Mouse (Mus musculus): ENCODE results near the gene Olfr690.
"Not testable (repeated sequence)": the region's sequence is repeated elsewhere in the genome, so short reads cannot be mapped to it uniquely, and the experiment has no call there.

Olfr690 gene

DNA sequence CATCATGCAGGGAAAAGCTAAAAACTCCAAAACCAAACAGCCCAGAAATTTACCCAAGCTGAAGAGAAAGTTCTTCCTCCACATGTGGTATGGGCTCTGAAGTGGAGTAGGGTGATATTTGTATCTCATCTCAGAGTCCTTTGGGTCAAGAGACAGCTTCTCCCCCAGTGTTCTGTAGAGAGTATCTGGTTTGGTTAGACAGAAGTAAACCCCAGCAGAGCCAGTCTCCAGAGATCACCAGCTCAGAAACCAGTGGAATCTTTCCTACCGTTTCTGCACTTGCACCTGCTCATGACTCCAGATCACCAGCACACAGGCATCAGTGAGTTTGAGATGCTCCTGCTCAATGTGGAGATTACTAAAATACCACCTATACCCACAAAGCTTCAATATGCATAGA lies at the start of gene Olfr690:
Gene Olfr690, minus strand, starts transcription at position 101 of the 400 bp plus-strand sequence.
- DNase-seq = no peak

DNA sequence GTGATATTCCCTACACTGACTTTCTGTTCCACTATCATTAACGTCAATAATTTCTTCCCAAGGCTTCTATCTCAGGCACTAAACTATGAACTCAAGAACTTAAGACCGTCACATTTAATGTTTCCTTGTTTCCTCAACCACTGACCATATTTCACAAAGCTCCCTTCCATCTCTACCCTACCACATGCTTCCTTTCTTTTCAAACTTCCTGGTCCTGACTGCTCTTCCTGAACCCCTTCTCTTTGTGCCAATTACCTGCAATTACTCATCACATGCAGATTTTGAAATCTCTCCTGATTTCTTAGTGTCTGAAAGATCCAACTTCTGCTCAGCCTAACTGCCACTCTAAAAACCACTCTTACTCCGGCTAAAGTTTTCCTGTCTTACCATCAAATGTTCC lies 46.4 kb upstream of the Olfr690 start:
- DNase-seq = peak; percentile 11

DNA sequence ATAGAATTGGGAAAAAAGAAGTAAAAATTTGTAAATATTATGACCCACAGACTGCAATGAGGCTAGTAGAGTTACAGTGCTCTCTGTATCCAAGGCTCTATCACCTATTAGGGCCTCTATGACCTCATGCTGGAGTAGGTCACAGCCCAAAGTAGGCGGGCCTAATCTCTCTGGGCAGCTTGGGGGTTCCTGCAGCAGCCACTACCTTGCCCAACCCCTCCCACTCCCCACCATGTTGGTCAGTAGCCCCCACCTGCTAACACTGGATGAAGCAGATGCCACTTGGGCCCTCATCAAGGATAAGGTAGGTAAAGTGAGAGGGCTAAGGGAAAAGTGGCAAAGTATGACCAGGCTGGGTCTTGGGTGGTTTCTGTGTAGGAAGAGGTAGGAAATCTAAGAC lies 41.0 kb upstream of the Olfr690 start, which contains the start of gene Gm5901:
Gene Gm5901, plus strand, starts transcription at position 173 of the 400 bp plus-strand sequence.
- DNase-seq = peak; percentile 80

DNA sequence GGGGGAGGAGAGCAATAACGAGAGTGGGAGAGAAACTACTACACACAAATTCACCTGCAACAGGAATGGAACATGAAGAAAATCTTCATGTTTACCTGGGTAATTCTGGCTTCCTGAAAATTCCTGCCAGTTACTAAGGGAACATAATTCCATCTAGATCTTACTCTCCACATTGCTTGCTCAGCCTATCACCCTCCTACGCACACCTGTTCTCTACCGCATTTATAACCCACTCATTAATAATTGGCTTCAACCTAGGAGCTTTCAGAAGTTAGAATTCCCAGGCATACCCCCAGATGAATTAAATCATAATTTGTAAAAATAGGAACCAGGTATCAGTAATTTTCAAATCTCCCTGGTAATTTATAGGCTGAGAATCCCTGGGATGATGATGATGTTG lies 40.1 kb upstream of the Olfr690 start:
- no peak for DNase-seq

DNA sequence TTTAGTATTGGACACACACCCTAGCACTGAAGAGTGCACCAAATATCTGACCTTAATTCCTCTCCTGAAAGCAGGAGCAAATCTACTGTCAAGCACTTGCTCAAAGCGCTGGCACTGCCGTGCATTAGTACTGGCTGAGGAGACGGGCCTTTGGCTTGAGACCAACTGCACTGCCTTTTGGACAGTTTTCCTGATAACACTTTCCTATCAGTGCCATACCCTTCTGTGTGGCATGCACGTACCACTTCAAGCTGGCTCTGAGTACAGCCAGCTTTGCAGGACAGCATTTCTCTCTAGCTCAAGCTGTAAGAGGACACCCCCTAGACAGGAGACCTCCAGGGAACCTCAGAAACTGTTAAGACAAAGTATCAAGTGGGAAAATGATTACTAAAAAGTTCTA lies 39.6 kb upstream of the Olfr690 start:
- DNase-seq = peak; percentile 93

DNA sequence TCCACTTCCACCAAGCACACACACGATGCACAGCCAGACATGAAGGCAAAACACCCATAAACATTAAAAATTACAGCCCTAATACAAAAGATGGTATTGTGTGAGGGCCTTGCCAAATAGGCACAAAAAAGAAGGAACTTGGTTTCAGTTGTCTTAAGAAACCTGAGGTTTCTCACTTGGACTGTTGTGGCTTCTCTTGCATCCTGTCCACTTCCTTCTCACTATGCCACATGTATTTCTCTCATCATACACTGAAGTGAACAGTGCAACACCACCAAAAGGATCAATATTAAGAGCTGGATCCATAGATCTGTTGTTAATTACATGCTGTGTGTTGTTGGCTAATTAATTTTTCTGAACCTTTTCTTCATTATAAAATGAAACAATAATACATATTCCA lies 39.0 kb upstream of the Olfr690 start:
- DNase-seq = no peak

DNA sequence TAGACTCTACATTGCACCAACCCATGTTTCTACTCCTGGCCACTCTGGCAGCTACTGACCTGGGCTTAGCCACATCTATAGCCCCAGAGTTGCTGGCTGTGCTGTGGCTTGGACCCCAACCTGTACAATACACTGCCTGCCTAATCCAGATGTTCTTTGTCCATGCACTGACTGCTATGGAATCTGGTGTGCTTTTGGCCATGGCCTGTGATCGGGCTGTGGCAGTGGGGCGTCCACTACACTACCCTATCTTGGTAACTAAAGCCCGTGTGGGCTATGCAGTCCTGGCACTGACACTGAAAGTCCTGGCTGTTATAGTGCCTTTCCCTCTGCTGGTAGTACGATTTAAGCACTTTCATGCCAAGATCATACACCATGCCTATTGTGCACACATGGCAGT lies 34.6 kb upstream of the Olfr690 start:
- DNase-seq = peak; percentile 85

DNA sequence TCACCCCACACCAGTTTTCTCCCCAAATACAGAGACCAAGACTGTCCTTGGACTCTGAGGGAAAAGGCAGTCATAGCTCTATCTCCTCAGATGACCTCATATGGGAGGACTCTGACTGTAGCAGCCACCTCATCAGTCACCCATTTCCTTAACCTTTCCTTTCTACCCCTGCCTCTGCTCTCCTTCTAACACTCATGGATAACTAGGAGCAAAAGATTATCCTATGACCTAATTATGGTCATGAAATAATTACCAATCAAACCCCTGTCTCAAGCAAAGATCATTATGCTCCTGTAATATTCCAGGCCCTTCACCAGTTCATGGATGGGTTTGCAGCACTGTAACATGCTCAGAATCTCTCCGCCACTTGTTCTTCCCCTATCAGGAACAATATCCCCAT lies 34.0 kb upstream of the Olfr690 start, which contains the start of gene Olfr692:
Gene Olfr692, plus strand, starts transcription at position 301 of the 400 bp plus-strand sequence.
- DNase-seq = peak; percentile 25

DNA sequence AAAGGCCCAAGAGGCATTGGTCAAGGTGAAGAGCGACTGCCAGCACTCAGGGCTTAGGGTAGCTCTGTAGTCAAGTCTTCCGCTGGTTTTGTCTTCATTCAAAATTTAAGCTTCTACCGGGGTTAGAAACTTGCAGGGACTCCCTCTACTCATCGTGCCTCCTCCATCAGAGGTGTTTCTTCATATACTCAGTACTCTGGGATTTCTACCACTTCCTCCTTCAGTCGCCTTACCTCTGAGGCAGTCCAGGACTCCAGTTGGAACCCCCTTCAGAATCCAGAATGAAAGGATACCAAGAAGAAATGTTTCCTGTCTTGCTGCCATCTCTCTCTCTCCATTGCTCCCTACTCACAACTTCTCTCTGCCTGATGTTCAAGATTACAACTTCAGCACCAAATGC lies 33.4 kb upstream of the Olfr690 start:
- no peak for DNase-seq

DNA sequence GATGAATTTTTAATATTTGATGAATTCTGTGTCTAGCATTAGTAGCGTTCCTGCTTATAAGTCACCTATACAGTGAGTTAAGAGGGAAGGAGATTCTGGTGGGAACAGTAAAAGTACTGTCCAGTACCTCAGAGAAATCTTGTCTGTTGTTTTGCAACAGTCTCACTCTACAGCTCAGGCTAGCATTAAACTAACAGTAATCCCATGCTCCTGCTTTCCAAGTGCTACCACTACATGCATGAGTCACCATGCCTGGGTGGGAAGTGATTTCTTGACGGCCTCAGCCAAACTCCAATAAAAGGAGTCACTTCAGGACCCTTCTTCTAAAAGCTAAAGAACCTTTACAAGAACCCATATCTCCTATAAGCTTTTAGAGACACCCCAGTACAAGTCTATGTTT lies 27.8 kb upstream of the Olfr690 start:
- DNase-seq = peak; percentile 4

DNA sequence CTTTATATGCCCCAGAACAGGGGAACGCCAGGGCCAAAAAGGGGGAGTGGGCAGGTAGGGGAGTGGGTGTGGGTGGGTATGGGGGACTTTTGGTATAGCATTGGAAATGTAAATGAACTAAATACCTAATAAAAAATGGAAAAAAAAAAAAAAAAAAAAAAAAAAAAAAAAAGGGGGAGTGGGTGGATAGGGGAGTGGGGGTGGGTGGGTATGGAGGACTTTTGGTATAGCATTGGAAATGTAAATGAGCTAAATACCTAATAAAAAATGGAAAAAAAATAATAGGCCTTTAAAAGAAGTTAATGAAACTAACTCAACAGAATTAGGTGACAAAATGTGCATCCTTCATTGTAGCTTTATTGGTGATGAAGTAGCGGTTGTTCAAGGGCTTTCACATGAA lies 22.6 kb upstream of the Olfr690 start:
- not testable (repeated sequence) for DNase-seq

DNA sequence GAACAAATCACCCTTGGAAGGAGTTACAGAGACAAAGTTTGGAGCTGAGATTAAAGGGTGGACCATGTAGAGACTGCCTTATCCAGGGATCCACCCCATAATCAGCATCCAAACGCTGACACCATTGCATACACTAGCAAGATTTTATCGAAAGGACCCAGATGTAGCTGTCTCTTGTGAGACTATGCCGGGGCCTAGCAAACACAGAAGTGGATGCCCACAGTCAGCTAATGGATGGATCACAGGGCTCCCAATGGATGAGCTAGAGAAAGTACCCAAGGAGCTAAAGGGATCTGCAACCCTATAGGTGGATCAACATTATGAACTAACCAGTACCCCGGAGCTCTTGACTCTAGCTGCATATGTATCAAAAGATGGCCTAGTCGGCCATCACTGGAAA lies 22.2 kb upstream of the Olfr690 start:
- not testable (repeated sequence) for DNase-seq

DNA sequence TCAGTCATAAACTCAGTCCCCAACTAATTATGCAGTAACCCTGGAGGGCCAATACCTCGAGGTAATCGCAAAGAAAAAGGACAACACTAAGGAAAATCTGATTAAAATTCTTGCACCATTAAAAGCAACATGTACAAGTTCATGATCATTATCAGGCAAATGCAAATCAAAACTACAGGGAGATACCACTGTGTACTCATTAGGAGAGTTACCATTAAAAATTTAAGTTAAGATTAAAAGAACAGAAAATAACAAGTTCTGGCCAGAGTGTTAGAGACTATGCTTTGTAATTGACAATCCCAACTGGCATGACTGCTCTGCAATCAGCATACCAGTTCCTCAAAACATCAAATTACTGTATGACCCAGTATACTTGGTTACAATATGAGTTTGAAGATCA lies 8.8 kb upstream of the Olfr690 start:
- DNase-seq = no peak

DNA sequence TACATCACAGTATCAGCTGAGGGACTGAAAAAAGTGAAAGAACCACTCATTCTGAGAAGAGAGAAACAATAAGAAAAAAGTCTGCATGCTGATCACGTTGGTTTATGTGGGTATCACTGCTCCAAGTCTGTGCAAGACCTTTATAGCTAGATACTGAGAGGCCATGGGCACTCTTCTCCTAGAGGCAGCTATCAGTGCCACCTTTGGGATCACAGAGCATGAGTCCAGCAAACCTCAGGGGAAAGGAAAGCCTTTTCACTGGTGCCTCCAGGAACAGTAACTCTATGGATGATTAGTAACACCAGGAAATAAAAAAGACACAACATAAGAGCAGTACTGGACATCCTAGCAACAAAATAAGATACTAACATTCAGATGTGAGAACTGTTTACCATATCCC lies 8.3 kb upstream of the Olfr690 start, which contains the start of gene Olfr691:
Gene Olfr691, minus strand, starts transcription at position 101 of the 400 bp plus-strand sequence.
- DNase-seq = no peak

DNA sequence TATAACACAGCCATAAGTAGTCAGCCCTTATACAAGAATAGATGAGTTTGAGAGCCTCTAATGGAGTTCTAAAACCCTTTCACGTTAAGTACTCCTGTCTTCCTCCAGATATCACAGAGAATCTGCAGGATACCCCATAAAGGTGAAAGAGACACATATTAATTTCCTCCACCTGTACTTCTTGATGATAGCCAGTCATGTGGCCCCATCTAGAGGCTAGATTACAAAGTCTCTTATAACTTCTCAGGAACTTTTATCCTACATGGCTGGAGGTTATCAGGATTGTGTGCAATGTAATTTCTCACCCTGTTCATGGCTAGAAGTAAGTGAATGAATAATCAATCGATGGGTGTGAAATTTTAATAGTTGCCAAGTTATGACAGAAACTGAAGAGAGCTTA lies 8.6 kb downstream of the Olfr690 start:
- no peak for DNase-seq

DNA sequence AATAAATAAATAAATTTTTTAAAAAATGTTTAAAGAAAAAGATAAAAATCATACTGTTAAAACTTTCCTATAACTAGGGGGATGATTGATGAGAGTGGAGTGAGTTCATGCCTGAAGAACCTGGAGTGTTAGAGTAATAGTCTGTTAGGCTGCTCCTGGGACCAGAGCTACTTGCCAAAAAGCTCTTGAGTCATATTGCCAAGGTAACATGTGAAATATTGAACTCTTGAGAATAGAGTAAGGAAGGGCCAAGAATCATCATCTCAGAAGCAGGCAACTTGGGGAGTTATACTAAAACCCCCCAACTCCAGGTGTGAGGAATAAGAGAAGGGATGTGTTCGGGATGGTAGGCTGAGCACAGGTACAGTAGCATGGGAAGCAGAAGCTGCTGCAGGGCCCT lies 23.0 kb downstream of the Olfr690 start, which contains the start of gene Olfr689:
Gene Olfr689, plus strand, starts transcription at position 301 of the 400 bp plus-strand sequence.
- DNase-seq = no peak

DNA sequence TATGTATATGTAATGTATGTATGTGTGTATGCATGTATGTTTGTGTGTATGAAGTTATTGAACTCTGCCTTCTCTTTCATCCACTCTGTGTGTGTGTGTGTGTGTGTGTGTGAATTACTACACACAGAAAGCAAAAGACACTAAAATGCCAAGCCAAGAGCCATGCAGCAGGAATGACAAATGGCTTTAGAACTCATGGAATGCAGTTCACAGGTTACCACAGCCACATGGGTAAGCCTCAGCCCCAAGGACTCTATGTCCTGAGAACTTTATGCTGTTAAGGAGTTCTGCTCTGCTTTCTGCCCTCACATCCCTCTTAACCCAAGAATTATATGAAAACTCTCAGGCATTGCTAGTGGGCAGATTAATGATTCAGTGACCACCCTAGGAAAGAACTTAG lies 43.9 kb downstream of the Olfr690 start:
- DNase-seq = no peak

DNA sequence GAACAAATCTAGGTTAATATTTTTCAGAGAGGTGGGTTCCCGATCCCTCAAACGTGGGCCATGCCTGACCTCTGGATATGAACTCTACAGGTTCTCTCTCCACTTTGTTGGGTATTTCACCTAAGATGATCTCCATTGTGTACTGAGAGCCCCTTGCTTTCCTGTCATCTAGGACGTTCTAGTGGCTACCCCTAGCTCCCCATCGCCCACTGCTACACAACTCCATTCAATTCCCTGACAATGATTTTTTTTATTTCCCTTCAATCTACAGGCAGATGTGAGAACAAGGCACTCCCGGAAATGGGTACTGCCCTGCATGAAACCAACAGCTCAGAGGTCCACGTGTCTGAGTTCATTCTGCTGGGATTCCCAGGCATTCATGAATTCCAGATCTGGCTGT lies 46.1 kb downstream of the Olfr690 start, which contains the start of gene Olfr688:
Gene Olfr688, plus strand, starts transcription at position 301 of the 400 bp plus-strand sequence.
- DNase-seq = no peak

Measured in heart, adult 11 months (tissue).